Mouse (Mus musculus): ENCODE results near the gene Atxn10.
A peak's percentile ranks its signal among the peaks of the same experiment; 100 is the strongest.

Atxn10 gene

DNA sequence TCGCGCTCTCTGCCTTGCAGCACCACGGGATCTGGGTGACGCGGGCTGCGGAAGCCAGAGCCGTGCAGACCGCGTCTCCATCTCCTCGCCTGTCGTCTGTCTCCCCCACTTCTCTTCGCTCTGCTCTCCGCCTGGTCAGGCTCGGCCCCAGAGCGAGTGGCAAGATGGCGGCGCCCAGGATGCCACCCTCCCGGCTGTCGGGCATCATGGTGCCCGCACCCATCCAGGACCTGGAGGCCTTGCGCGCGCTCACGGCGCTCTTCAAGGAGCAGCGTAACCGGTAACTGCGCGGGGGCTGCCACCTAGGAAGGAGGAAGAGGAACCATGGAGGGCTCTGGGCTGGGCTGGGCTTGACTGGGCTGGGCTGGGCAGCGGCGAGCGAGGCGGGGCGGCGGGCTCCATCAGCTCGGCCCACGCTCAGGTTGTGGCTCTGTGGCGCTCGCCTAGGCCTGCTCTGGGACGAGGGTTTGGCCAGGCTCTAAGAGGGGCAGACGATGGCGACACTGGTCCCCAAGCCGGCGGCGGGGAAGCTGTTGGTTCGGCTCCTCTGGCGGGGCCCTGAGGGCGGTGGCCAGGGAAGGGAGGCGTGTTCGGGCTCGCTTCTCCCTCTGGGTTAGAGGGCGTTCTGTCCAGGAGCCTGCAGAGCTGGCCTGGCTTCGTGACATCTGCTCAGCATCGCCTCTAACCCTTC is 401 bp downstream of the Atxn10 start:
- DNase-seq = peak; percentile 70

- peak; percentile 11 for DNase-seq
Measured at GRCm38 (mm10) chr15:85337219-85337618, 1.2 kb downstream of the Atxn10 start.

DNA sequence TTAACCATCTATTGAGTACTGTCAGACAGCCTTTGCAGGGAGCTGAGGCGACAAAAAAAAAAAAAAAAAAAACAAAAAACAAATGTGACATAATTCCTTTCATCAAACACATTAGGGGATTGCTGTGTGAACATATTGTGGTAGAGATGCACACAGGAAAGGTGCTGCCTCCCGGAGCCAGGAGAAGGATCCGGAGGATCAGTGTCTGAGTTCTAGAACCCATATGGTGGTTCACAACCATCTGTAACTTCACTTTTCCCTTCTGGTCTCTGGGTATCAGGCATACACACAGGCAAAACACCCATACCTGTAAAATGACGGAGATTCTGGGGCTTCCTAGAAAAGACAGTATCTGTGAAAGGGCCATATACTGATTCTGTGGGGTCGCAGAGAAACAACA is 1.9 kb downstream of the Atxn10 start:
- DNase-seq = no peak

DNA sequence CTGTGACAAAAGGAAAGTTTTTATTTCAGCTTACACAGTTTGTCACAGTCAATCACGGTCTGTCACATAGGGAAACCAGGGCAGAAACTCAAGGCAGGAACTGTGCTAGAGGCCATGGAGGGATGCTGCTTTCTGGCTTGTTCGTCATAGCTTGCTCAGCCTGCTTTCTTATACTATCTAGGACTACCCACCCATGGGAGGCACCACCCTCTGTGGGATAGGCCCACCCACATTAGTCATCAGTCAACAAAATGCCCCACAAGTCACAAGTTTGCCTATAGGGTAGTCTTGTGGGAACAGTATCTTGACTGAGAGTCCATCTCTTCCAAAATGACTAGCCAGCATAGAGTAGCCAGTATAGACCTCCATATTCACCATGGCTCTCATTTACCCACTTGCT is 6.2 kb downstream of the Atxn10 start:
- DNase-seq = no peak

GRCm38 (mm10) chr15:85344673-85345072 is 8.6 kb downstream of the Atxn10 start:
- DNase-seq = no peak

GRCm38 (mm10) chr15:85347058-85347700 is 11.1 kb downstream of the Atxn10 start:
- DNase-seq = no peak

DNA sequence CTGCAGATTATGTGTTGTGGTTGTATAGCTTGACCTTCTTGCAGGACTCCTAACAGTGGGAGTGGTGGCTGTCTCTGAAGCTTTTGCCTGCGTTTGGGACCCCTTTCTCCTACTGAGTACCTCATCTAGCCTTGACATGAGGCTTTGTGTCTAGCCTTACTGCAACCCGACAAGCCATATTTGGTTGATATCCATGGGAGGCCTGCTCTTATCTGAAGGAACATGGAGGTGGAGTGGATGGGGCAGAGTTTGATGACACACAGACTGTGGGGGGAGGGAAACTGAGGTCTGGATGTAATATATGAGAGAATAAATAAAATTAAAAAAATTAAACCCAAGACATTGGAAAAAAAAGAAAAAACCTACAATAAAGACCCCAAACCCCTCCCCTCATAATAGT is 14.1 kb downstream of the Atxn10 start:
- no peak for DNase-seq

- DNase-seq = no peak
Measured at GRCm38 (mm10) chr15:85354060-85354459, 18.0 kb downstream of the Atxn10 start.

GRCm38 (mm10) chr15:85356112-85356511 is 20.1 kb downstream of the Atxn10 start:
- DNase-seq = no peak

- no peak for DNase-seq
Measured at GRCm38 (mm10) chr15:85357465-85358225, 21.6 kb downstream of the Atxn10 start.

GRCm38 (mm10) chr15:85359483-85359882 is 23.4 kb downstream of the Atxn10 start:
- DNase-seq = no peak

GRCm38 (mm10) chr15:85359901-85360300 is 23.9 kb downstream of the Atxn10 start:
- no peak for DNase-seq

DNA sequence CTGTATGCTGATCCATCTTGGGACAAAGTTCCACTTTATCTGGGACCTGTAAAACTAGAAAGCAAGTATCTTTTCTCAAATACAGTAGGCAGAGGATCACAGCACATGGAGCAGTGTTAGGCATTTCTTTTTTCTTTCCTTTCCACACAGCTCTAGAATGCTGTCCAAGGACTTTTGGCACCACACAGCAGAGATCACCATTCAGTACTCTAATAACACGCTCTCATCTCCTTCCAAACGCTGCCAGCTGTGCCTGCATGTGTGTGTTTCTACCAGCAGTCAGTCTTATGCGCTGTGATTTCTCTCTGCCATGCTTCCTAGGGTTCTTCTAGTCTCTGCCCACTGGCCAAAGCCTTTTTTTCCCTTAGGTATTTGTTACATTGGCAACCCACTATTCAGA is 28.3 kb downstream of the Atxn10 start:
- no peak for DNase-seq

GRCm38 (mm10) chr15:85366938-85367337 is 30.9 kb downstream of the Atxn10 start:
- no peak for DNase-seq

DNA sequence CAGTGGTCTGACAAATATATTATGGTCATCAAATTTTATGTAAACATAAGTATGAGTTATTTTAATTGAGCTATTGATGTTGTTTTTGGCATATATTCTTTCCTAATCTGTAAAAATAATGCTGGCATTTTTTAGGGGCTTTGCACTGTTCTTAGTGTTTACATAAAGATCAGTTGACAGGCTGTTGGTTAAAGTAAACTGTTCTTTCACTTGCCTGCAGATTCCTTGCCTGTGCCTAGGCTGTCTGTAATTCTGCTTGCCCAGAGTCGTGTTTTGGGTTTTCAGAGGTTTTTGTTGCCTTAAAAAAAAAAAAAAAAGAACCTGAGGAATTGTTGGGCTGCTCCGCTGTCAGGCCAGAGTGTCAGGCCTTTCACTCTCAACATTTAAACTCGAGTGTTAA is 33.7 kb downstream of the Atxn10 start:
- DNase-seq = no peak

DNA sequence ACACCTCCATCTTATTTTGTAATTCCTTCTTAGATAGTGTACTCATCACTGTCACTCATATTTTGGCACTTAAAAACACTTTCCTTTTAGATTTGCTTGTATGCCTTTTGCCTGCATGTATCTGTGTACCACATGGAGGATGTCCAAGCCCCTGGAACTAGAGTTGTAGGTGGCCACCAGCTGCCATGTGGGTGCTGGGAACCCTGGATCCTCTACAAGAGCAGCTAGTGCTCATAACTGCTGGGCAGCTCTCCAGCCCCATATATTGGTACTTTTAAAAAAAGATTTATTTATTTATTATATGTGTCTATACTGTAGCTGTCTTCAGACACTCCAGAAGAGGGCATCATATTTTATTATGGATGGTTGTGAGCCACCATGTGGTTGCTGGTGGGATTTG is 37.1 kb downstream of the Atxn10 start:
- no peak for DNase-seq

DNA sequence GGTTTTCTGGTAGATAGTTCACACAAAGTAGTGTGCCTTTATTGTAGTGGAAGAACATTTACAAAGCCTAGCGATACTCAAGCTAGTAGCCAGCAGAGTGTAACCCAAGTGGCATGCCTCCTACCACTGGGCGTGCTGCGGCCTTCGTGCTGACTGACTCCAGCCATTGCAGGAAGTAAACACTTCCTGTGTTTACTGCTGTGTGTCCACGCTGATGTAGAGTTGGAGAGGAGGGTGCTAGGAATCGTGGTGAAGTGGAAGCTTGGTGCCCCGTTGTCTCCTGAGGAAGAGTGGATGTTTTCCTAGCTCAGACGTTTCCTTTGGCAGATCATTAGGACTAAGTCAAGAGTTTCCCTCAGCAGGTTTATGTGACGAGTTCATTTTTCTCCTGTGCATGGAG is 47.4 kb downstream of the Atxn10 start:
- DNase-seq = peak; percentile 15

DNA sequence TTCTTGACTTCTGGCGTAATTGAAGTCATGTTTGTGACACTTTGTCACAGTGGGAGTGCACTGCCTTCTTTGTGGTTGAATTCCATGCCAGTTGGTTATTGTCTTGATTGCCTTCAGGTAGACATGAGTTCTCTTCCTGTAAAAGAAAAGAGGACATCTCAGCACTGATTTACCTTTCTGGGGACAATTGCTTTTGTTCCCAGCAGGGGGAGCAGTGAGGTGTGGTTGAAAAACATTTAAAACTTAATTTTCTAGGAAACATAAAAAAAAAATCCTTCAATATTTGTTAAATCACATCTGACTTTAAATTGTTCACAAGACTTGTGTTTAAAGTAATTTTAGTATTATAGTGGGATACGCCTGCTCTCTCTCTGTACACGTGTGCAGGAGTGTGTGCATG is 52.7 kb downstream of the Atxn10 start:
- DNase-seq = no peak

GRCm38 (mm10) chr15:85389915-85390314 is 53.9 kb downstream of the Atxn10 start:
- no peak for DNase-seq

GRCm38 (mm10) chr15:85395360-85395759 is 59.3 kb downstream of the Atxn10 start:
- no peak for DNase-seq

DNA sequence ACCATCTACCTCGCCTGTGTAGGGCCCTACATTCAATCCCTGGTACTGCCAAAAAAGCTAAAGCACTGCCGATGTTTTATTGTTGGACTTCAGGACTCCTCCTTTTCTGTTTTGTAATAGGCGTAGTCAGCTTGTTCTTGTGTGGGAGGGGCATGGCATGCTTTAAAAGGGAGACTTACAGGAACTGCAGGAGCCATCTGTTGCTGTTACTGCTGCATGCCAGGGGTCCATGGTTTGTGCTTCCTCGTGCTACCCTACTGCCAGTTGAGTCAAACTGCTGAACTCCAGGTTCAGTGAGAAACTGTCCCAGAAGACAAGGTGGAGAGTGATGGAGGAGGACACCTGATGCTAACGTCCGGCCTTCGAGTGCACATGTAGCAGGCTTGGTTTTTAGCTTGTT is 65.9 kb downstream of the Atxn10 start:
- no peak for DNase-seq

- no peak for DNase-seq
Measured at GRCm38 (mm10) chr15:85403256-85403731, 67.2 kb downstream of the Atxn10 start.

GRCm38 (mm10) chr15:85404739-85405138 is 68.7 kb downstream of the Atxn10 start:
- DNase-seq = no peak

GRCm38 (mm10) chr15:85405567-85405966 is 69.5 kb downstream of the Atxn10 start:
- no peak for DNase-seq

Measured in kidney, adult 11 months (tissue).